Mouse (Mus musculus): Measurements from ENCODE around the gene Aplf.
A peak's percentile ranks its signal among the peaks of the same experiment; 100 is the strongest.
"Not testable (repeated sequence)": the region's sequence is repeated elsewhere in the genome, so short reads cannot be mapped to it uniquely, and the experiment has no call there.

The Aplf gene

GRCm38 (mm10) chr6:87671771-87672517, at the start of gene Aplf:
Gene Aplf, minus strand, starts transcription at chr6:87672193.
- peak; percentile 94 for DNase-seq (ENCODE audit: low spot score)

- DNase-seq (ENCODE audit: low spot score): no peak
Observed at GRCm38 (mm10) chr6:87714091-87714490, 42.1 kb upstream of the Aplf start.

DNA sequence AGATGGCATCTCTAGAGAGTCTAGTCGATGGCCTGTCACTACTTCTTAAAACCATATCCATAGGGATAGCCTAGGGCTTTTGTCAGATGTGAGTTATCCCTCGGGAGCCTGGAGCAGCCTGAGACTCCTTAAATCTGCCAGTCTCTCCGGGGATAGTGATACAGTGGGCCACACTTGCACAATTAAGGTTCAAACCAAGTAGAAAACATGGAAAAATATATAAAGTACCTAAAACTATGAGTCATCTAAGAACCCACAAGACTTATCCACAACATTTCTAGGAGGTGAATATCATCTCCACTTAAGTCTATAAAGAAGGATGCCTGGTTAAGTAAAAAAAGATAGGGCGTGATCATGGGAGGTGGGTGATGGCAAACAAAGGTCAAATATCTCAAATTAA, 40.3 kb upstream of the Aplf start:
- no peak for DNase-seq (ENCODE audit: low spot score)

- DNase-seq (ENCODE audit: low spot score): no peak
Observed at GRCm38 (mm10) chr6:87706246-87706645, 34.3 kb upstream of the Aplf start.

- DNase-seq (ENCODE audit: low spot score): no peak
Observed at GRCm38 (mm10) chr6:87696544-87696943, 24.6 kb upstream of the Aplf start.

- DNase-seq (ENCODE audit: low spot score): no peak
Observed at GRCm38 (mm10) chr6:87695947-87696346, 24.0 kb upstream of the Aplf start.

DNA sequence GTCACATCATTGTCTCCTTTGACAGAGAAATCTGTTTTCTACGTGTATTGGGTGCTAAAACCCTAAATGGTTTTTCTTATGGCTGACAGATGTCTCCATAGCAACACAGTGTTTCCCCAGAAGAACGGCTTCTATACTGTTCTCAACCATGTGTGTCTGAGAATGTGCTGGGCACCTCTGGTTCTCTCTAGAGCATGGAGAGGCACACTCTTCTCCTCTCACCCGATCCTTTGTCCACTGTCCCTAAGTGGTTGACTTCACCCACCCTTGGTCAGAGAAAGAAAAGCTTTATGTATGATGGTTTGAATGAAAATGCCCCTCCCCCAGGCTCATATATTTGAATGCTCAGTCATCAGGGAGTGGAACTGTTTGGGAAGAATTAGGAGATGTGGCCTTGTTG, 8.4 kb upstream of the Aplf start:
- DNase-seq (ENCODE audit: low spot score): no peak

GRCm38 (mm10) chr6:87672661-87673060, 668 bp upstream of the Aplf start:
- no peak for DNase-seq (ENCODE audit: low spot score)

- no peak for DNase-seq (ENCODE audit: low spot score)
Observed at GRCm38 (mm10) chr6:87671353-87671752, 640 bp downstream of the Aplf start.

- DNase-seq (ENCODE audit: low spot score): peak; percentile 23
Observed at GRCm38 (mm10) chr6:87669894-87670588, 2.0 kb downstream of the Aplf start.

DNA sequence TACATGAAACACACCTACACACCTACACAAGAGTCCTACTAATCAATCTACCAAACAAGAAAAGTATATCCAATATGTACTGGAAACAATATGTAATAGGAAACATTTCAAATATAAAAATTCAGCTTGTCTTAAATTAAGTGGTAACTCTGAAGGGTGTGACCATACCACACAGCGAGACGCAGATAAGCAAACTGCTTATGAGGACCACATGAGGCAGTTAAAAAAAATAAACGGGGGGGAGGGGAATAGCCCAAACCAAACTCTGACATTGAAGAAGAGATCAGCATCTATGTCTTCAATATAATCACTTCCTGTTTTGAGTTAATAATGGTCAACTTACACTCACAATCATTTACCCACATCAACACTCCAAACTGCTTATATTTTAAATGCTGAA, 3.3 kb downstream of the Aplf start:
- no peak for DNase-seq (ENCODE audit: low spot score)

- DNase-seq (ENCODE audit: low spot score): no peak
Observed at GRCm38 (mm10) chr6:87667804-87668203, 4.2 kb downstream of the Aplf start.

GRCm38 (mm10) chr6:87663445-87663844, 8.5 kb downstream of the Aplf start:
- DNase-seq (ENCODE audit: low spot score): no peak

GRCm38 (mm10) chr6:87662197-87662596, 9.8 kb downstream of the Aplf start:
- no peak for DNase-seq (ENCODE audit: low spot score)

DNA sequence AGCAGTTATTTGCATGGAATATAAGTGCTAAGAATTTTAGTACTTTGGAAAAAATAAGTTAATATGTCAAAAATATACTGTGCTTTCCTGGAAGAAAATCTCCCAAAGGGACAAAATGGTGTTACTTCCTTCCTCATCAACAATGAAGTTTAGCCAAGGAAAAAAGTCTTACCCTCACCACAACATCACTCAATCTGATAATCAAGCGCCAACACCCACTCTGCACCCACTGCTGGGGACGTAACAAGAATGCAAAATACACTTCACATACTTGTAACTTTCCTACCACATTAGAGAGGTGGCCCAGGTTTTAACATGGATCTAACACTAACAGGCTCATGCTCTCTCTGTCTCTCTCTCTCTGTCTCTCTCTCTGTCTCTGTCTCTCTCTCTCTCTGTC, 10.3 kb downstream of the Aplf start:
- DNase-seq (ENCODE audit: low spot score): no peak

DNA sequence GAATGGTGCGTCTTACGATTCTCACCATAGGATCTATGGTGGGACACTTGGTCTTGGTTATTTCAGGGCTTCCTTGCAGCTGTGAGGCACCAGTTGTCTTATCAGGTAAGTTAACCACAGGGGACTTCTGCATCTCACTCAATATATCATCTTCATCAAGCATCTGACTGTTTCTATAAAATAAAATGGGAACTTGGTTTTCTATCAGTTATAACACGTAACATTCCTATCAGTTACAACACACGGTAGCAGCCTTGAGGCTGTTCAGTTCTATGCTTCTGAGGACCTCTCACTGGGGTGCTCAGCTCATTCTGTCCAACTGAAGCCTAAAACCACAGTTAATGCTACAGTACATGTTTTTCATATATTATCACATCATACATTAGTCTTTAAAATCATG, 13.2 kb downstream of the Aplf start:
- DNase-seq (ENCODE audit: low spot score): no peak

DNA sequence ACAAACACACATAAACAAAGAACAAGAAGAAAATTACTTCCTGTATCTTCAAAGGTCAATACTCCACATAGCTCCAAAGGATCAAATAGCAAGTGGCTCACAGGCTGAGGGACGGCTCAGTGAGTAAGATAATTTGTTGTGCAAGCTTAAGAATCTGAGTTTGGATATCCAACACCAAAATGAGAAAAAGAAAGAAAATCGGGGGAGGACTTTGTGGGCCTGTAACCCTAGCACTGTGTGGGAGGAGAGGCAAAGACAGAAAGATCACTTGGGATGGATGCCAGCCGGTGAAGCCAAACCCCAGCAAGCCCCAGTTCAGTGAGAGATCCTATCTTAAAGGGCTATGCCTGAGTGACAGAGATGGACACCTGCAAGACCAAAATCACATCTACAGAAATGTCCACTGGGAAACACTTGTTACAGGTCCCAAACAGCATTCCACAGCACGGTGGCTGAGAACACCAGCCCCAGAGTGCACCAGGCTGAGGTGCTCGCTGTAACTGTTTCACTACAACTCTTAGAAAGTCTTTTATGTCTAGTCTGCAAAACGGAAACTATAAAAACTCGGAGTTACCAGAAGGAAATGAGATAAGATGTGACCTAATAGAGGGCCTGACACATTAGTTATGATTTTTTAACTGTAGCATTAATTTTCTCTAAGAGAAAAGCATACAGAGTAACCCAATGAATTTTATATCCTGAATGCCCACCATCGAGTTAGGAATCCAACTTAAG, 17.9 kb downstream of the Aplf start:
- no peak for DNase-seq (ENCODE audit: low spot score)

GRCm38 (mm10) chr6:87653478-87653877, 18.5 kb downstream of the Aplf start:
- no peak for DNase-seq (ENCODE audit: low spot score)

- DNase-seq (ENCODE audit: low spot score): no peak
Observed at GRCm38 (mm10) chr6:87652670-87653069, 19.3 kb downstream of the Aplf start.

DNA sequence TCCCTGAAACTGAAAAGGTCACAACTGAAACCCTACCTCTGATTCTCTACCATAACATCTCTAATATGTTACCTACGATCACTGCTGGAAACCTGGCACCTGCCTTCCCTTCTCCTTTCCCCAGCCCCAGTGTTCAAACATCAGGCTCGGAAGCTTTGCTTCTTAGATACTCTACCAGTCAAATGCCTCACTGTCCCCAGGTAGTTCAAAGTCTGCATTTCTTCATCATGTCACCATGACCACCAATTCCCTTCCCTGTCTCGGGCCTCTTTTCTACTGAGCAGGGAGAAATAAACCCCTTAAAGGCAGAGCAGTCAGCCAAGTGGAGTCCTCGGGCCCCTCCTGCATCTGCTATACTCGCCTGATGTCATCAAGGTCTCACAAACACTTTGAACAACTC, 20.2 kb downstream of the Aplf start:
- no peak for DNase-seq (ENCODE audit: low spot score)

GRCm38 (mm10) chr6:87638134-87638660, 33.8 kb downstream of the Aplf start:
- no peak for DNase-seq (ENCODE audit: low spot score)

DNA sequence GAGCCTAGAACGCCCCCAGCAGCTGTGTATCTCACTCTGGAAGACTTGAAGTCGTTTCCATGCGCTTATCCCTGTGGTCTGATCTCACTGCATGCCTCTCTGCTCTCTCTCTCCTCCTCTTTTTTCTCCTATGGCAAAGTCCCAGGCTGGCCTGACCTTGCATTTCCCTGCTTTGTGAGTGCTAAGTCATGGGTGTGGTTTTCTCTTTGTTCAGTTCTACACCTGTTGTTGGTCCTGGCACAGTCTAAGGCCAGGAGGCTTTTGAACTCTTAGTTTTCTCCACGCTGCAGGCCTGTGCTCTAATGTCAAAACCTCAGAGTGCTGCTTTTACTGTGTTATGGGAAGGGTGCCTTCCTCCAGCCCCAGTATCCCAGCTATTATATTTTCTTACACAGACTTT, 39.8 kb downstream of the Aplf start:
- DNase-seq (ENCODE audit: low spot score): no peak

GRCm38 (mm10) chr6:87628936-87629335, 43.1 kb downstream of the Aplf start:
- DNase-seq (ENCODE audit: low spot score): not testable (repeated sequence)
